Mouse (Mus musculus) small intestine, adult 10 weeks (tissue): Measurements from ENCODE around the gene E330009J07Rik. TPM values are rescaled to one million over a fixed set of nuclear protein-coding genes. Genes with fewer than 3 reads are reported as not detected.

Experiments used
- polyA plus RNA-seq: library from polyadenylated mRNA; stranded (reverse); fragments of 350-450 nt; fragmentation: Illumina TruSeq; extraction: RNeasy Lipid Tissue Mini Kit (QIAGEN cat#74804); gene quantifications from one replicate; pipeline ENCODE4 v1.2.3, GENCODE M21; 2014; ENCODE audit warnings: low replicate concordance

Gene E330009J07Rik
- 12.2 TPM for polyA plus RNA-seq

GRCm38 (mm10) chr6:40436047-40436483 lies at the start of gene E330009J07Rik:
TSS of gene E330009J07Rik (minus strand) at chr6:40436135.

GRCm38 (mm10) chr6:40470916-40471719 lies 35.2 kb upstream of the E330009J07Rik start, which contains the start of gene Ssbp1:
TSS of gene Ssbp1 (plus strand) at chr6:40471352.

GRCm38 (mm10) chr6:40438936-40439335 lies 3.0 kb upstream of the E330009J07Rik start, which contains the start of gene Wee2:
TSS of gene Wee2 (plus strand) at chr6:40439088.

Other genes starting within 250 kb of the E330009J07Rik start
- gene Agk, start 111.0 kb downstream of the E330009J07Rik start, polyA plus RNA-seq, result 6.0 TPM
- 0.63 TPM for gene Wee2, start 3.0 kb upstream of the E330009J07Rik start, polyA plus RNA-seq
- gene Ssbp1, start 35.2 kb upstream of the E330009J07Rik start, polyA plus RNA-seq, result 85.4 TPM
- gene Tas2r137, start 55.1 kb upstream of the E330009J07Rik start, polyA plus RNA-seq, result 0.41 TPM
- not detected for gene Tas2r108, start 57.4 kb upstream of the E330009J07Rik start, polyA plus RNA-seq
- not detected for gene Prss37, start 83.4 kb upstream of the E330009J07Rik start, polyA plus RNA-seq
- not detected for gene Olfr461, start 118.9 kb upstream of the E330009J07Rik start, polyA plus RNA-seq
- gene Olfr460, start 133.4 kb upstream of the E330009J07Rik start, polyA plus RNA-seq, result not detected
- 6.9 TPM for gene Clec5a, start 149.7 kb upstream of the E330009J07Rik start, polyA plus RNA-seq
- not detected for gene Tas2r138, start 177.2 kb upstream of the E330009J07Rik start, polyA plus RNA-seq
- 3,128 TPM for gene Mgam, start 192.7 kb upstream of the E330009J07Rik start, polyA plus RNA-seq